Mouse (Mus musculus): ENCODE data around the gene Bcl2l15.
"Not testable (repeated sequence)": the region's sequence is repeated elsewhere in the genome, so short reads cannot be mapped to it uniquely, and the experiment has no call there.

The Bcl2l15 gene

GRCm38 (mm10) chr3:103832426-103832825 lies at the start of gene Bcl2l15:
Bcl2l15 (plus strand) TSS chr3:103832601.
- DNase-seq (ENCODE audit: low spot score) = no peak

- DNase-seq (ENCODE audit: low spot score) = no peak
Measured at GRCm38 (mm10) chr3:103782844-103783609, 49.4 kb upstream of the Bcl2l15 start.

GRCm38 (mm10) chr3:103787225-103787624 lies 45.2 kb upstream of the Bcl2l15 start:
- no peak for DNase-seq (ENCODE audit: low spot score)

- no peak for DNase-seq (ENCODE audit: low spot score)
Measured at GRCm38 (mm10) chr3:103789096-103789495, 43.3 kb upstream of the Bcl2l15 start.

- peak; percentile 45 for DNase-seq (ENCODE audit: low spot score)
Measured at GRCm38 (mm10) chr3:103789891-103790345, 42.5 kb upstream of the Bcl2l15 start.

GRCm38 (mm10) chr3:103790346-103791145 lies 41.9 kb upstream of the Bcl2l15 start:
- DNase-seq (ENCODE audit: low spot score) = peak; percentile 40

GRCm38 (mm10) chr3:103791230-103792110 lies 40.9 kb upstream of the Bcl2l15 start, which contains the start of gene Hipk1:
Hipk1 (minus strand) TSS chr3:103791563.
- peak; percentile 94 for DNase-seq (ENCODE audit: low spot score)

- not testable (repeated sequence) for DNase-seq (ENCODE audit: low spot score)
Measured at GRCm38 (mm10) chr3:103792111-103792406, 40.3 kb upstream of the Bcl2l15 start.

GRCm38 (mm10) chr3:103792566-103792965 lies 39.8 kb upstream of the Bcl2l15 start:
- DNase-seq (ENCODE audit: low spot score) = no peak

GRCm38 (mm10) chr3:103796389-103796788 lies 36.0 kb upstream of the Bcl2l15 start:
- DNase-seq (ENCODE audit: low spot score) = no peak

GRCm38 (mm10) chr3:103799507-103799906 lies 32.9 kb upstream of the Bcl2l15 start:
- no peak for DNase-seq (ENCODE audit: low spot score)

GRCm38 (mm10) chr3:103801631-103802531 lies 30.5 kb upstream of the Bcl2l15 start:
- peak; percentile 78 for DNase-seq (ENCODE audit: low spot score)

- no peak for DNase-seq (ENCODE audit: low spot score)
Measured at GRCm38 (mm10) chr3:103802861-103803260, 29.5 kb upstream of the Bcl2l15 start.

GRCm38 (mm10) chr3:103805671-103806070 lies 26.7 kb upstream of the Bcl2l15 start:
- no peak for DNase-seq (ENCODE audit: low spot score)

- peak; percentile 91 for DNase-seq (ENCODE audit: low spot score)
Measured at GRCm38 (mm10) chr3:103808891-103809798, 23.3 kb upstream of the Bcl2l15 start, which contains the start of the genes Dclre1b, Ap4b1 and Gm43064. Dclre1b (minus strand) TSS chr3:103809444. Ap4b1 (plus strand) TSS chr3:103809520. Gm43064 (plus strand) TSS chr3:103809573.

GRCm38 (mm10) chr3:103809799-103810150 lies 22.6 kb upstream of the Bcl2l15 start:
- no peak for DNase-seq (ENCODE audit: low spot score)

- DNase-seq (ENCODE audit: low spot score) = no peak
Measured at GRCm38 (mm10) chr3:103810967-103811366, 21.4 kb upstream of the Bcl2l15 start.

- DNase-seq (ENCODE audit: low spot score) = no peak
Measured at GRCm38 (mm10) chr3:103827548-103827947, 4.9 kb upstream of the Bcl2l15 start.

GRCm38 (mm10) chr3:103829036-103829435 lies 3.4 kb upstream of the Bcl2l15 start:
- no peak for DNase-seq (ENCODE audit: low spot score)

- DNase-seq (ENCODE audit: low spot score) = not testable (repeated sequence)
Measured at GRCm38 (mm10) chr3:103830681-103831080, 1.7 kb upstream of the Bcl2l15 start.

All from urinary bladder, postnatal 14 days (tissue).